Mouse (Mus musculus): ENCODE results near the gene Stk32c. TPM values are rescaled to one million over a fixed set of nuclear protein-coding genes. Genes with fewer than 3 reads are reported as not detected.

Stk32c gene
- polyA plus RNA-seq, 1 experiment = not detected

GRCm38 (mm10) chr7:139077283-139077682, 135.8 kb downstream of the Stk32c start:
- no peak overlapping the region for H3K4me3 ChIP-seq (replicated peaks)
- H3K9me3 ChIP-seq (ENCODE audit: control insufficient read depth, low read length) = no peaks in the 10 kb centered on the region
- H3K36me3 ChIP-seq (ENCODE audit: control insufficient read depth) = no peaks in the 10 kb centered on the region
- no peaks in the 10 kb centered on the region for H3K4me1 ChIP-seq (ENCODE audit: control insufficient read depth)
- H3K27me3 ChIP-seq (ENCODE audit: control insufficient read depth) = no peaks in the 10 kb centered on the region
- TF ChIP-seq TAL1 (IDR thresholded peaks at IDR 0.05; ENCODE audit: low read length) = no peak
- no peak for TF ChIP-seq GATA1 (IDR thresholded peaks at IDR 0.05; ENCODE audit: low read length)

GRCm38 (mm10) chr7:139075054-139075794, 137.9 kb downstream of the Stk32c start:
- Histone ChIP-seq H3K36me3 (ENCODE audit: control insufficient read depth) (no peaks in the 10 kb centered on the region), H3K9me3 (ENCODE audit: control insufficient read depth, low read length) (no peaks in the 10 kb centered on the region), H3K4me1 (ENCODE audit: control insufficient read depth) (no peaks in the 10 kb centered on the region), H3K4me3 (replicated peaks) (no peak overlapping the region), H3K27me3 (ENCODE audit: control insufficient read depth) (no peaks in the 10 kb centered on the region)
- no peak for TF ChIP-seq GATA1 (IDR thresholded peaks at IDR 0.05; ENCODE audit: low read length)
- TF ChIP-seq TAL1 (IDR thresholded peaks at IDR 0.05; ENCODE audit: low read length) = no peak

GRCm38 (mm10) chr7:139074189-139074588, 138.9 kb downstream of the Stk32c start:
- no peaks in the 10 kb centered on the region for H3K9me3 ChIP-seq (ENCODE audit: control insufficient read depth, low read length)
- H3K27me3 ChIP-seq (ENCODE audit: control insufficient read depth) = no peaks in the 10 kb centered on the region
- H3K4me1 ChIP-seq (ENCODE audit: control insufficient read depth) = no peaks in the 10 kb centered on the region
- no peak for TF ChIP-seq GATA1 (IDR thresholded peaks at IDR 0.05; ENCODE audit: low read length)
- no peak for TF ChIP-seq TAL1 (IDR thresholded peaks at IDR 0.05; ENCODE audit: low read length)
- H3K4me3 ChIP-seq (replicated peaks) = no peak overlapping the region
- H3K36me3 ChIP-seq (ENCODE audit: control insufficient read depth) = no peaks in the 10 kb centered on the region

DNA sequence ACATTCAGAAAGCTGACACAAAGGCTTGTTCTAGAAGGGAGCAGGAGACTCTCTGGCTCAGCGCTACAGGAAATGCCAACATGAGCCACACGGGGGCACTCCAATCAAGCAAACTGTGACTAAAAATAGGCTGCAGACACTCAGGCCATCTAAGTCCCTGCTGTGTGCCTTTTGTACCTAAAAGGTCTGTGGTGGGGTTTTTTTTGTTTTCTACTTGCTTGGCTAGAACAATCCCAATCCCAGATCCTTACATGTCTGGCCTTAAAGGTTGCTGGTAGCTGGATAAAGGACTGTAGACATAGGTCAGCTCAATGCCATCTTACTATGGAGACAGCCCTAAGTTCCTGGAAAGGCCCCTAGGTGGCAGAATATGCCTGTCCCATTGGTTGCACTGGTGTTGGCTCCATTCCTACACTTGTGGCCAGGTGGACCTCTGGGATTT, 144.9 kb downstream of the Stk32c start:
- H3K4me3 ChIP-seq (replicated peaks) = no peak overlapping the region
- no peaks in the 10 kb centered on the region for H3K36me3 ChIP-seq (ENCODE audit: control insufficient read depth)
- no peaks in the 10 kb centered on the region for H3K4me1 ChIP-seq (ENCODE audit: control insufficient read depth)
- TF ChIP-seq GATA1 (IDR thresholded peaks at IDR 0.05; ENCODE audit: low read length) = no peak
- TF ChIP-seq TAL1 (IDR thresholded peaks at IDR 0.05; ENCODE audit: low read length) = no peak
- no peaks in the 10 kb centered on the region for H3K27me3 ChIP-seq (ENCODE audit: control insufficient read depth)
- H3K9me3 ChIP-seq (ENCODE audit: control insufficient read depth, low read length) = no peaks in the 10 kb centered on the region

GRCm38 (mm10) chr7:139063406-139063805, 149.7 kb downstream of the Stk32c start:
- no peaks in the 10 kb centered on the region for H3K36me3 ChIP-seq (ENCODE audit: control insufficient read depth)
- TF ChIP-seq GATA1 (IDR thresholded peaks at IDR 0.05; ENCODE audit: low read length) (no peak), TAL1 (IDR thresholded peaks at IDR 0.05; ENCODE audit: low read length) (no peak)
- H3K9me3 ChIP-seq (ENCODE audit: control insufficient read depth, low read length) = no peaks in the 10 kb centered on the region
- no peak overlapping the region for H3K4me3 ChIP-seq (replicated peaks)
- H3K4me1 ChIP-seq (ENCODE audit: control insufficient read depth) = no peaks in the 10 kb centered on the region
- no peaks in the 10 kb centered on the region for H3K27me3 ChIP-seq (ENCODE audit: control insufficient read depth)

Other genes with a start within 250 kb of the Stk32c start
- gene Dpysl4, start 127.3 kb downstream of the Stk32c start, polyA plus RNA-seq (2012) = not detected in 2 replicates
- not detected in 2 replicates for gene Lrrc27, start 319 bp downstream of the Stk32c start, polyA plus RNA-seq (2012)
- gene Pwwp2b, start 35.2 kb upstream of the Stk32c start, polyA plus RNA-seq (2012) = 0.04 TPM in 1 of 2 replicates, not detected in the other
- 0.25 and 0.33 TPM in 2 replicates for gene Inpp5a, start 175.8 kb upstream of the Stk32c start, polyA plus RNA-seq (2012)